Mouse (Mus musculus): ENCODE data around the gene Agmo.

DNA sequence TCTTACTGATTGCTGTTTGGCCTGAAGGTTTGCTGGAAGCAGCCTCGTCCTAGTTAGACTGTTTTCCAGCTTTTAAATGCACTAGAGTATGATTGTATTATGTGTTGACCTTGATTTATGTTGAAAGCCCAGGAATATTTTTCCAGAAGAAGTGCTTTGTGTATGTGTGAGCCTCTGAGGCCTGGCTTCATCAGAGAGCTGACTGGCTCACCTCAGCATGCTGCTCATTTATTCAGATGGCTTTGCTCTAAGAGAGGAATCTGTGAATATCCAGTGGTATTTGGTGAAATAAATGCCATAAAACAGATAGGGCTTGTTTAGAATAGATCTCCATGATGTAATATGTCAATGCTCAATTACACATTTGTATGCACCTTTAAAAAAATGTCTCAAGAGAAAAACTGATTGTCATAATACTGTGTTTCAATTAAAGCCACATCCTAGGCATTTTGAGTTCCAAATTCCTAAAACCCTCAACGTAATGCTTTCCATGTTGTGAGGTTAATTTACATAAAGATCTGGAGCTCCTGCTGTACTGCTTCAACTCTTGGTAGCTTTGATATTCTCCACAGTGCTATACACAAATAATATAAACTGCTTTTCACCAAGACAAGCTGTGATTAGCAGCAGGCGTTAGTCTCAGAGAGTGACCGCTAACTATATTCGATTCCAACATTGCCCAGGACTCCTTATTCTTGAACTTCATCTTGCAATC lies 324.6 kb downstream of the Agmo start:
- TF ChIP-seq HCFC1 (IDR thresholded peaks at IDR 0.05; ENCODE audit: borderline replicate concordance, insufficient read depth, low read length) (no peak), MAFK (IDR thresholded peaks at IDR 0.05; ENCODE audit: insufficient read depth, low read depth, low read length) (no peak), ZC3H11A (IDR thresholded peaks at IDR 0.05; ENCODE audit: borderline replicate concordance, low read depth, low read length) (no peak), CHD2 (IDR thresholded peaks at IDR 0.05; ENCODE audit: low read depth, low read length) (no peak), ZNF384 (IDR thresholded peaks at IDR 0.05; ENCODE audit: low read depth, low read length) (no peak)

All from ES-E14 (cell line).